Mouse (Mus musculus) heart, adult 2 months (tissue): ENCODE measurements at regions not wholly inside any gene's neighbourhood (a gene's known extent, or its start where the extent isn't known, plus 50 kb on each side); places are given as distances from the start of the nearest gene placed in this dataset.

Experiments
- DNase-seq, 2 experiments: peaks; one replicate each; pipeline ENCODE4 v3.0.0; 2021
- H3K27ac ChIP-seq: fragments of 200-600 bp; 2 replicates; pipeline ENCODE4 v1.8.1; 2022
- H3K27me3 ChIP-seq: fragments of 200-500 bp; 2 replicates; pipeline ENCODE4 v1.6.1; 2012; ENCODE audit warnings: mild to moderate bottlenecking, low read length, inconsistent platforms, mixed read lengths; ENCODE audit not compliant: control insufficient read depth, insufficient read depth
- H3K36me3 ChIP-seq: fragments of 200-500 bp; 2 replicates; pipeline ENCODE4 v1.6.1; 2012; ENCODE audit warnings: low read length, inconsistent platforms; ENCODE audit not compliant: control insufficient read depth, insufficient read depth
- H3K4me1 ChIP-seq: fragments of 200-500 bp; 2 replicates; pipeline ENCODE4 v1.6.1; 2011; ENCODE audit warnings: low read length; ENCODE audit not compliant: control insufficient read depth, insufficient read depth
- H3K4me3 ChIP-seq: fragments of 200-600 bp; 2 replicates; pipeline ENCODE4 v1.8.1; 2022
- H3K79me2 ChIP-seq: fragments of 200-500 bp; replicated peaks from 2 replicates; pipeline ENCODE4 v1.6.1; 2012; ENCODE audit warnings: mild to moderate bottlenecking, inconsistent platforms, low read length, moderate library complexity, mixed read lengths; ENCODE audit not compliant: control insufficient read depth, insufficient read depth
- H3K9ac ChIP-seq: fragments of 200-500 bp; 2 replicates; pipeline ENCODE4 v1.6.1; 2012; ENCODE audit warnings: low read depth, mild to moderate bottlenecking, control low read depth, inconsistent platforms, low read length, mixed read lengths
- CTCF ChIP-seq: fragments of 200-600 bp; IDR thresholded peaks from 2 replicates; pipeline ENCODE4 v1.8.1; 2022; ENCODE audit warnings: antibody characterized with exemption, mild to moderate bottlenecking, moderate library complexity
- EP300 ChIP-seq: fragments of 200-500 bp; IDR thresholded peaks from 2 replicates; pipeline ENCODE4 v1.6.1; 2011; ENCODE audit warnings: low read depth, low read length, control low read depth; ENCODE audit not compliant: insufficient read depth
- POLR2A ChIP-seq: fragments of 200-500 bp; IDR thresholded peaks from 2 replicates; pipeline ENCODE4 v1.6.1; 2011; ENCODE audit warnings: mild to moderate bottlenecking, low read depth, low read length, control low read depth; ENCODE audit not compliant: insufficient read depth
- WGBS: fragments of 180-500 bp; shearing (Covaris S2); methylation state at CpG from one replicate; pipeline ENCODE4 v1.1.7; 2018; 5-methylcytosine and 5-hydroxymethylcytosine counted together
- intact Hi-C: fragments of 180-260 bp; cut with DNase I; formaldehyde crosslinking; loops from one replicate; pipeline ENCODE4 v1.15.1; 2025

GRCm38 (mm10) chr4:54387460-54387859 is 557.4 kb upstream of the Zfp462 start:
- no peak overlapping the region for H3K9ac ChIP-seq
- H3K27ac ChIP-seq = no peak overlapping the region
- WGBS = 40% methylated on average over 6 of the region's 6 CpGs
- H3K36me3 ChIP-seq = no peaks in the 10 kb centered on the region
- no peaks in the 10 kb centered on the region for H3K27me3 ChIP-seq
- intact Hi-C loops = no loop called here
- DNase-seq = no peak
- TF ChIP-seq EP300 (no peak), CTCF (no peak), POLR2A (no peak)
- H3K4me1 ChIP-seq = no peaks in the 10 kb centered on the region
- no peak overlapping the region for H3K4me3 ChIP-seq
- no peaks in the 10 kb centered on the region for H3K79me2 ChIP-seq

GRCm38 (mm10) chr4:54391536-54392208 is 553.2 kb upstream of the Zfp462 start:
- H3K4me3 ChIP-seq = no peak overlapping the region
- no peak overlapping the region for H3K27ac ChIP-seq

GRCm38 (mm10) chr4:54406151-54406550 is 538.7 kb upstream of the Zfp462 start:
- Histone ChIP-seq H3K4me3 (no peak overlapping the region), H3K79me2 (no peaks in the 10 kb centered on the region), H3K27me3 (no peaks in the 10 kb centered on the region), H3K27ac (no peak overlapping the region), H3K4me1 (no peaks in the 10 kb centered on the region), H3K36me3 (no peaks in the 10 kb centered on the region), H3K9ac (no peak overlapping the region)
- no peak for TF ChIP-seq POLR2A
- no peak for TF ChIP-seq CTCF
- TF ChIP-seq EP300 = no peak
- 56% methylated on average over 4 of the region's 4 CpGs for WGBS
- DNase-seq = no peak
- intact Hi-C loops = no loop called here

More at GRCm38 (mm10) chr4:54391536-54392208, 553.2 kb upstream of the Zfp462 start:
- H3K36me3 ChIP-seq = no peaks in the 10 kb centered on the region
- no peaks in the 10 kb centered on the region for H3K79me2 ChIP-seq
- intact Hi-C loops = no loop called here
- TF ChIP-seq POLR2A (no peak), EP300 (no peak), CTCF (no peak)
- H3K4me1 ChIP-seq = no peaks in the 10 kb centered on the region
- DNase-seq = no peak
- 49% methylated on average over 7 of the region's 7 CpGs for WGBS
- no peaks in the 10 kb centered on the region for H3K27me3 ChIP-seq
- no peak overlapping the region for H3K9ac ChIP-seq

GRCm38 (mm10) chr4:54407930-54408329 is 536.9 kb upstream of the Zfp462 start:
- 52% methylated on average over 2 of the region's 2 CpGs for WGBS
- DNase-seq = no peak
- Histone ChIP-seq H3K36me3 (no peaks in the 10 kb centered on the region), H3K27me3 (no peaks in the 10 kb centered on the region), H3K4me1 (no peaks in the 10 kb centered on the region), H3K9ac (no peak overlapping the region), H3K79me2 (no peaks in the 10 kb centered on the region), H3K4me3 (no peak overlapping the region), H3K27ac (no peak overlapping the region)
- intact Hi-C loops = no loop called here
- TF ChIP-seq EP300 = no peak
- no peak for TF ChIP-seq POLR2A
- no peak for TF ChIP-seq CTCF

GRCm38 (mm10) chr4:54430789-54431188 is 514.1 kb upstream of the Zfp462 start:
- H3K4me1 ChIP-seq = no peaks in the 10 kb centered on the region
- no peak overlapping the region for H3K27ac ChIP-seq
- H3K27me3 ChIP-seq = no peaks in the 10 kb centered on the region
- TF ChIP-seq POLR2A (no peak), EP300 (no peak), CTCF (no peak)
- H3K4me3 ChIP-seq = no peak overlapping the region
- intact Hi-C loops = no loop called here
- WGBS = 50% methylated on average over 3 of the region's 3 CpGs
- H3K79me2 ChIP-seq = no peaks in the 10 kb centered on the region
- no peaks in the 10 kb centered on the region for H3K36me3 ChIP-seq
- DNase-seq = no peak
- H3K9ac ChIP-seq = no peak overlapping the region

GRCm38 (mm10) chr4:54460596-54460995 is 484.3 kb upstream of the Zfp462 start:
- DNase-seq = no peak
- Histone ChIP-seq H3K36me3 (no peaks in the 10 kb centered on the region), H3K4me1 (no peaks in the 10 kb centered on the region), H3K27me3 (no peaks in the 10 kb centered on the region), H3K4me3 (no peak overlapping the region), H3K79me2 (no peaks in the 10 kb centered on the region), H3K27ac (no peak overlapping the region), H3K9ac (no peak overlapping the region)
- no peak for TF ChIP-seq CTCF
- no peak for TF ChIP-seq POLR2A
- no peak for TF ChIP-seq EP300
- intact Hi-C loops = no loop called here
- WGBS = 83% methylated on average over 2 of the region's 2 CpGs
